Mouse (Mus musculus) limb, embryonic 13.5 days (tissue): ENCODE results near the gene Otx1. TPM values are rescaled to one million over a fixed set of nuclear protein-coding genes. Genes with fewer than 3 reads are reported as not detected.

Experiments used
- ATAC-seq: fragments of 200-750 bp; cut with Nextera tagmentation; 2 replicates; pipeline ENCODE4 v1.8.0; 2017; ENCODE audit warnings: low read depth, moderate number of reproducible peaks, moderate TSS enrichment; ENCODE audit not compliant: low FRiP score
- H3K27ac ChIP-seq: fragments of 300-500 bp; sonication (generic); 2 replicates; pipeline ENCODE4 v1.5.1; 2015; ENCODE audit warnings: inconsistent platforms, mild to moderate bottlenecking, moderate library complexity
- H3K27me3 ChIP-seq: fragments of 300-500 bp; sonication (generic); 2 replicates; pipeline ENCODE4 v1.6.1; 2015; ENCODE audit warnings: mild to moderate bottlenecking, inconsistent platforms
- H3K36me3 ChIP-seq: fragments of 300-500 bp; sonication (generic); 2 replicates; pipeline ENCODE4 v1.6.1; 2015; ENCODE audit warnings: inconsistent platforms, mild to moderate bottlenecking, moderate library complexity
- H3K4me1 ChIP-seq: fragments of 300-500 bp; sonication (generic); 2 replicates; pipeline ENCODE4 v1.6.1; 2015; ENCODE audit warnings: inconsistent platforms
- H3K4me2 ChIP-seq: fragments of 300-500 bp; sonication (generic); replicated peaks from 2 replicates; pipeline ENCODE4 v1.6.1; 2015; ENCODE audit warnings: inconsistent platforms, mild to moderate bottlenecking, moderate library complexity
- H3K4me3 ChIP-seq: fragments of 300-500 bp; sonication (generic); 2 replicates; pipeline ENCODE4 v1.5.1; 2015; ENCODE audit warnings: moderate library complexity, mild to moderate bottlenecking, inconsistent platforms
- H3K9ac ChIP-seq: fragments of 300-500 bp; sonication (generic); 2 replicates; pipeline ENCODE4 v1.6.1; 2015; ENCODE audit warnings: mild to moderate bottlenecking, inconsistent platforms
- H3K9me3 ChIP-seq: fragments of 300-500 bp; sonication (generic); 2 replicates; pipeline ENCODE4 v1.6.1; 2016; ENCODE audit warnings: inconsistent platforms
- WGBS: fragments of 180-500 bp; shearing (Covaris S2); methylation state at CpG from one replicate; pipeline ENCODE4 v1.1.7; 2015; 5-methylcytosine and 5-hydroxymethylcytosine counted together
- polyA plus RNA-seq: library from polyadenylated mRNA; unstranded; fragments of >200 nt; fragmentation: Nextera tagmentation; extraction: Ambion mirVana; gene quantifications from 2 replicates; pipeline ENCODE4 v1.2.1, GENCODE M21; 2015

Gene Otx1
- polyA plus RNA-seq, 1 experiment from 2014 or later = 1.6 TPM

DNA sequence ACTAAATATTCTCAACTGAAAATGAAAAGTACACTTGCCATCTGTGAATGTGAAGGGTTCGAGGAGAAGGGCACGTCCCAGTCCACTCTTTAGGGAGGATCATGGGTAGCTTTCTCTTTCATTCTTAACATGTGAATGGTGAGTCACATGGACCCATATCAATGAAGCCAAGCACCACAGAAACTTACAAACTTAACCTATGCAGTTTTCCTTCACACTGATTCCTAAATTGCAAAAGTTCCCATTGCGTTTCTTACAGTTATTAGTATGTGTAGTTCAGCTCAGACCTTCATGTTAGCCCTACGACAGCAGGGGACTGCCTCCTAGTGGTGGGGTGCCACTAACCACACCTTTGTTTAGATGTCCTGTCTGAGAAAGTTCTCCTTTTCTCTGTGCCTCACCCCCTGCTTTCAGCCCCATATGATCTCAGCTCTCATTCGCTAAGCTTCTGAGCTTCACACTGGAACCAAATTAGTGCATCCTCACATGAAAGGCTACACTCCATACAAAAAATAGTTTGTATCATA lies 28.6 kb downstream of the Otx1 start:
- Histone ChIP-seq H3K9ac (no peak overlapping the region), H3K4me1 (no peaks in the 10 kb centered on the region), H3K4me3 (no peak overlapping the region), H3K27ac (no peak overlapping the region), H3K36me3 (no peaks in the 10 kb centered on the region), H3K27me3 (no peaks in the 10 kb centered on the region), H3K4me2 (no peak overlapping the region), H3K9me3 (no peaks in the 10 kb centered on the region)
- no peak for ATAC-seq
- WGBS = 73% methylated on average over 5 of the region's 5 CpGs

DNA sequence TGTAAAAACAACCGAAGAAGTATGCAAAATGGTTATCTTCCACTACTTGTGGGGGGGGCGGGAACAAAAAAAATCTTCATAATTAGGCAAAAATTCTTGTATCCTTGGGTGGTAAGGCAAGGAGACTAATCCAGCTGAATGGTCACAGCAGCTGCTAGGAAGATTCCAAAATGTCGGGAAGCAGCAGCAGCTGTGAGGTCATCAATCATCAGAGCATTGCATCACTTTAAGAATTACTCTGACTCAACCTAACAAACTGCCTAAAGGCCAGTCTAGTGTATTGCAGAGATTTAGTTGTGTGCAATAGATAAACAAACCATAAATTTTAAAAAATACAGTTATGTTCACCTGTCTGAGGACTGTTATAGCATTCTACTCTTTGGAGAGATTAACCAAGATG lies 29.1 kb downstream of the Otx1 start:
- no peaks in the 10 kb centered on the region for H3K27me3 ChIP-seq
- 70% methylated on average over 3 of the region's 3 CpGs for WGBS
- H3K4me2 ChIP-seq = no peak overlapping the region
- no peak overlapping the region for H3K27ac ChIP-seq
- no peak overlapping the region for H3K9ac ChIP-seq
- H3K4me3 ChIP-seq = no peak overlapping the region
- no peak for ATAC-seq
- no peaks in the 10 kb centered on the region for H3K36me3 ChIP-seq
- no peaks in the 10 kb centered on the region for H3K4me1 ChIP-seq
- H3K9me3 ChIP-seq = no peaks in the 10 kb centered on the region

- Histone ChIP-seq H3K9me3 (no peaks in the 10 kb centered on the region), H3K9ac (no peak overlapping the region), H3K27me3 (no peaks in the 10 kb centered on the region), H3K4me2 (no peak overlapping the region), H3K4me3 (no peak overlapping the region), H3K36me3 (no peaks in the 10 kb centered on the region), H3K27ac (no peak overlapping the region), H3K4me1 (no peaks in the 10 kb centered on the region)
- no peak for ATAC-seq
- WGBS = 82% methylated on average over 3 of the region's 3 CpGs
These were observed 33.8 kb downstream of the Otx1 start for GRCm38 (mm10) chr11:21968922-21969321.

DNA sequence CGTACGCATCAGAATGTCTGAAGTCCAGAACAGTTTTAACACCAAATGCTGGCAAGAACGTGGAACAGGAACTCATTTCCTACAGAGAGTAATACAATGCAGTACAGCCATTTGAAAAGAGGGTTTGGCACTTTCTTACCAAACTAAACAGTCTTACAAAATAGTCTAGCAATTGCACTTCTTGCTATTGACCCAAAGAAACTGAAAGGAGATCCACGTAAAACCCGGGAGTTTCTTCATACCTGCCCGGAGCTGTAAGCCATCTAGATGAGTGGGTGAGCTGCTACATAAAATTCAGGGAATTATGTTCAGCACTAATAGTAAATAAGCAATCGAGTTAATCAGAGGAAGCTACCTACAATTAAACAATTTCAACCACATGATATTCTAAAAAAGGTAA lies 47.5 kb downstream of the Otx1 start:
- Histone ChIP-seq H3K27ac (no peak overlapping the region), H3K4me3 (no peak overlapping the region), H3K9me3 (no peaks in the 10 kb centered on the region), H3K4me2 (no peak overlapping the region), H3K9ac (no peak overlapping the region), H3K27me3 (no peaks in the 10 kb centered on the region), H3K36me3 (no peaks in the 10 kb centered on the region), H3K4me1 (no peaks in the 10 kb centered on the region)
- 89% methylated on average over 7 of the region's 7 CpGs for WGBS
- ATAC-seq = no peak

DNA sequence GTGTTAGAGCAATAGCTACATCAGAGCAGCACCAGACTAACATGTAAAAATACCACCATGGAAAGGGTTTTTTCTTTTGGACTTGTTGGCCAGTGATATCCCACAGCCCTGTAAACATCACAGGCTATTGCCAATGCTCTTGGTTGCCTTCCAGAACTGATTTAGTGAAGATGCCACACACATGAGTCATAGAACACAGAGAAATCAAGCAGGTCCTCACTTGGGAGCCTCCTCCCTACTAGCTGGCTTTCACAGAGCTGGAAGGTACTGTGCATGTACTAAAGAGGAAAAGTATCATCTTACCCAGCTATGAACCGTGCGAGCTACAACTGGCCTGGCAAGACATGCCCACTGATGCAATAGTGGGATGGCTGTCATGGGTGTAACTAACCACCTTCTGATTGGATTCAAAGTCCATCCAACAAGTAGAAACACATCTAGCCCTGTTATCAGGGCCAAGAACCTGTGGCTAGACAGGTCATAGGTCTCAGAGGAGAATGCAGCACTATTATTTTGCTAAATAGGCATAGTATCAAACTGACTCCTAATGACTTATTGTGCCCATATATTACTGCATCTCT lies 51.0 kb downstream of the Otx1 start:
- no peak for ATAC-seq
- no peak overlapping the region for H3K27ac ChIP-seq
- H3K27me3 ChIP-seq = no peaks in the 10 kb centered on the region
- no peak overlapping the region for H3K4me3 ChIP-seq
- no peak overlapping the region for H3K9ac ChIP-seq
- H3K4me2 ChIP-seq = no peak overlapping the region
- WGBS = 78% methylated on average over 2 of the region's 2 CpGs
- no peaks in the 10 kb centered on the region for H3K9me3 ChIP-seq
- H3K4me1 ChIP-seq = no peaks in the 10 kb centered on the region
- H3K36me3 ChIP-seq = no peaks in the 10 kb centered on the region

GRCm38 (mm10) chr11:21950094-21950493 lies 52.6 kb downstream of the Otx1 start:
- H3K9ac ChIP-seq = no peak overlapping the region
- ATAC-seq = no peak
- no peak overlapping the region for H3K4me3 ChIP-seq
- no peaks in the 10 kb centered on the region for H3K27me3 ChIP-seq
- no peak overlapping the region for H3K27ac ChIP-seq
- no peak overlapping the region for H3K4me2 ChIP-seq
- no peaks in the 10 kb centered on the region for H3K9me3 ChIP-seq
- no peaks in the 10 kb centered on the region for H3K36me3 ChIP-seq
- no peaks in the 10 kb centered on the region for H3K4me1 ChIP-seq
